Mouse (Mus musculus) mouse trophoblast stem cell (cell line): ENCODE results near the gene Znrf2.

ENCODE experiments used
- in situ Hi-C, 2 experiments: fragments of 300-500 bp; cut with MseI, MboI; formaldehyde crosslinking; loops; 2 replicates in 1 of 2; 3 replicates in 1 of 2; pipeline ENCODE4 v1.15.1; 2025

The Znrf2 gene

GRCm38 (mm10) chr6:54816388-54817065, at the start of gene Znrf2:
Gene Znrf2 (plus strand): TSS chr6:54816916.
- in situ Hi-C loops = no loop called here

- in situ Hi-C loops = no loop called here
Measured at GRCm38 (mm10) chr6:54767746-54768145, 49.0 kb upstream of the Znrf2 start.

GRCm38 (mm10) chr6:54770766-54771165, 46.0 kb upstream of the Znrf2 start:
- in situ Hi-C loops = no loop called here

- in situ Hi-C loops = no loop called here
Measured at GRCm38 (mm10) chr6:54771171-54771570, 45.5 kb upstream of the Znrf2 start.

DNA sequence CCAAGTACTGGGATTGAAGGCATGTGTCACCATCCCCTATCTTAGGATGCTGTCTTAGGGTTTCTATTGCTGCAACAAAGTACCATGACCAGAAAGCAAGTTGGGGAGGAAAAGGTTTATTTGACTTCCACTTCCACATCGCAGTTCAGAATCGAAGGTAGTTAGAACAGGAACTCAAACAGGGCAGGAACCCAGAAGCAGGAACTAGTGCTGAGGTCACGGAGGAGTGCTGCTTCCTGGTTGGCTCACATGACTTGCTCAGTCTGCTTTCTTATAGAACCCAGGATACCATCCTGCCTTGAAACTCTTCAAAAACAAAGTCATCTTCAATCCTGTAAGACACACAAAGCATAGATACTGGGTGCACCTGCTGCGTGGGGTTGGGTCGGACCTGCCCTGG, 44.6 kb upstream of the Znrf2 start:
- in situ Hi-C loops = no loop called here

GRCm38 (mm10) chr6:54775739-54776138, 41.0 kb upstream of the Znrf2 start:
- in situ Hi-C loops = no loop called here

GRCm38 (mm10) chr6:54777661-54778060, 39.1 kb upstream of the Znrf2 start:
- in situ Hi-C loops = no loop called here

GRCm38 (mm10) chr6:54779968-54780367, 36.7 kb upstream of the Znrf2 start:
- in situ Hi-C loops = no loop called here

DNA sequence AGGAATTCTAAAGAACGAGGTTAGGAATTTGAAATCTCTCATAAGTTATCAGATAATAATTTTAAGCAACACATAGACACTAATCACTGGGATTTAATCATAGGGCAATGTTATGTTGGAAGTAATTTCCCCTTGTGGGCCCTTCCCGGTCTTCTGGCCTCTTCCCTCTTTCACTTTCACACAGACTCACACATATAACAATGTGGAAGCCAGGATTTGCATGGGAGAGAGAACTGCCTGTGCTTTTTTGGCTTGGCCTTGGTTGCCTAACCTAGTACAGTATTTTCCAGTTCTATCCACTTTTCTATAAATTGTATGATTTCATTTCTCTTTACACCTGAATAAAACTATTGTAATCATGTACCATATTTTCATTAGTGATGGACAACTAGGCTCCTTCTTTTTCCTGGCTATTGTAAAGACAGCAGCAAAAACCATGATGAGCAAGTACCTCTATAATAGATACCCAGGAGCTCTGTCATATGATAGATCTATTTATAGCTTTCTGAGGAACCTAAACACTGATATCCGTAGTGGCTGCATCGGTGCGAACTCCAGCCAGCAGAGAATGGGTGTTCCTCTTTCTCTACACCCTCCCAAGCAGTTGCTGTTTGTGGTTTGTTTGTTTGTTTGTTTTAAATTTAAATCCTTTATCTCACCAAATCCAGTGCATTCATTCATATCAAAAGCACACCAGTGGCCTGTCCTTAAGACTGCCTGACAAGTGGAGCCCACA, 36.0 kb upstream of the Znrf2 start:
- in situ Hi-C loops = no loop called here

DNA sequence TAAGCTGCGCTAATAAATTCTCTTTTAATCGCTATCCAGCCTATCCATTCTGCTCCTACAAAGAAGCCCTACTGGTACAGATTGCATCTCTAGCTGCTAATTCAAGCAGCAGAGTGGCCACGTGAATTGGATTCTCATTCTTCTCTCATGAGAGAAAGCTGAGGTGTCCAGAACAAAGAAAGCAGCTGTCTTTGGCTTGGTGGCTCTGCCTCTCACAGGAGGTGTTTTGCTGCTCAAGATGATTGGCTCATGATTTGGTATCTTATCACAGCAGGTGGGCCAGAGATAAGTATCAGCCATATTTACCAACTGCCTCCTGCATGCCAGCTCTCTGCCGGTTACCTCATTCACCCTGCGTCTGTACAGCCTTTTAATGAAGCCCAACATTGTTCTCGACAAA, 34.8 kb upstream of the Znrf2 start:
- in situ Hi-C loops = no loop called here

DNA sequence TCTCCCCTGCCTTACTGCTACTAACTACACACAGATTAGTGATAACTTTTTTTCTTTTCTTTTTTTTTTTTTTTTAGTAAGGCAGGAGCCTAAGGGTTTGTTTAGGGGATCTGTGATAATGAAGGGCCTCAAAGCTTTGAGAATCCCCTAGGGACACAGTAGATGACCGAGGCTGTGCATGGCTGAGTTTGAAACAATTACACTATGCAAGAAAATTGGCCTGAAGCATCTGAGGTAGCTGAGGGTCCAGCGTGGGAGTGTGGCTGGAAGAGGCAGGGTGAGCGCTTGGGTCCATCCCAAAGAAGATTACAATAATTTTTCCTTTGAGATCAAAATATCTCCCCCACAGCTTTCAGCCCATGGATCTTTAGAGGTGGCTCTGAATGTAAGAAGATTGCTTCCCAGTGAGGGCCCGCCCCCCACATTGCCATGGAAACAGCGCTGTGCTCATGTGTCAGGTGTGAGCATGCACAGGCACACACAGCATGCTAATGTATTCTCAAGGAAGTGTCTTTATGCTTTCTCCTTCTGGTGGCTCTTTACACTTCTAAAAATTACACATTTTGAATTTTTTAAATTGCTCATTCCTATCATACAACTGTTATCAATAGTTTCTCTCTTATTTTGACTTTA, 31.5 kb upstream of the Znrf2 start:
- in situ Hi-C loops = no loop called here

- in situ Hi-C loops = no loop called here
Measured at GRCm38 (mm10) chr6:54786766-54787165, 29.9 kb upstream of the Znrf2 start.

DNA sequence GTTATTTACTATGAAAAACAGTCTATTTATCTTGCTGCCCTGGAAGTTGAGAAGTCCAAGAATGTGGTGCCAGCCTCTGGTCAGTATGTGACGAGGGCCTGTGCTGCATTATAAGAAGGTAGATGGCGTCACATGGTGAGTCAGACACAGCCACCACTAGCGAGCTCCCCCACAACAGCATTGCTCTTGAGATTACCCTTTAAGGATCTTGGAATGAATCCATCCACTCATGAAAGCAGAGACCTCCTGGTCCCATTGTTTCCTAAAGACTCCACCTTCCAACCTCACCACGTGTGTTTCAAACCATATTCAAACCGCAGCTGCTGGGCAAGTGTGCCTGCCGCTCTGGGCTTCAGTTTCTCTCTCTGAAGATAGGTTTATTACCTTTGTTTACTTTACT, 28.2 kb upstream of the Znrf2 start:
- in situ Hi-C loops = no loop called here

GRCm38 (mm10) chr6:54789139-54789538, 27.6 kb upstream of the Znrf2 start:
- in situ Hi-C loops = no loop called here

DNA sequence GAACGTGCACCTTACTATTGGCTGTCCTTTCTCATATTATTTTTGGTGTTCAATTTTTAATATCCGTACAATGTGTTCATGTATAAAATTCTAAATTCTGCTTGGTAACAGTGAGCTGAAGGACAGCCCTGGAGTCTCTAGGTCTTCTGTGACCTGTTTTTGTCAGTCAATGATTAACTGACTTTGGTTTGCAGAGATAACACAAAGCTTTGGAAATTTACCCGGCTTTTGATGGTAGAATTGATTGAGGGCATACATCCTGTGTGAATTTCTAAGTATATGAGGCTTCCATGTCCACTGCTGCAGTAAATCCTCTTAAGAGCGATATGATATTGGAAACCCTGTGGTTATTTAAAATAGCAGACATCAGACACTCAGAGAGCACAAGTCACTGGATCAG, 26.6 kb upstream of the Znrf2 start:
- in situ Hi-C loops = no loop called here

DNA sequence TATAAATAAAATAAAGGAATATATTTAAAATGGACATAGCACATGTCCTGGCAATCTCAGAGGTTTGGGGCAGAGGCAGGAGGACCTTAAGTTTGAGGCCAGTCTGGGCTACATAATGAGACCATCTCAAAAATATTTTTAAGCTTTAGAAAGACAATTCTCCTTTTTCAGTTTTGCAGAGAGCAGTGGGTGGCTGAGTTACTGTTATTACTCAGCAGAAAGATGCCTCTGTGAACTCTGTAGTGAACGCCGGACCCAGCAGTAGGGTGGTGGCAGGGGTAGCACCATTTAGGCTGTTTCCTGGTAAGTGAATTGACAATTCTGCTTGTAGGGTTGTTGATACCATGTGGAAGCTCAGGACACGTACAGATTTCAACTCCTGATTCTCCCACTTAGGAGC, 22.9 kb upstream of the Znrf2 start:
- in situ Hi-C loops = no loop called here

DNA sequence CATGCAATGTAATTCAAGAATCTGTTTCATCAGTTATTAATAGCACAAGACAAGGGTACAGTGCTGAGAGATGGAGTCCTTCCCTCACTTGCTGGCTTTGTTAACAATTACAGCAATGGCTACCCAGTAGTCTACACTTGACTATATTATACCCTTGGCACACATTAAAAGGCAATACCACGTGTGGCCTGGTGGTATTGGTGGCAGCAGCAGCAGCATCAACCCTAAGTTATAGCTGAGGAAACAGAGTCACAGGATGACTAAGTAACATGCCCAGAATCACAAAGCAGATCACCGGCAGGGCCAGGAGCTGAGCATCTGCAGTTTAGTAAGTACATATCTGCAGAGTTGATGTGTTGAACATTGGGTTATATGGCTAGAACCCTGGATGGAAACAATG, 22.3 kb upstream of the Znrf2 start:
- in situ Hi-C loops = no loop called here

DNA sequence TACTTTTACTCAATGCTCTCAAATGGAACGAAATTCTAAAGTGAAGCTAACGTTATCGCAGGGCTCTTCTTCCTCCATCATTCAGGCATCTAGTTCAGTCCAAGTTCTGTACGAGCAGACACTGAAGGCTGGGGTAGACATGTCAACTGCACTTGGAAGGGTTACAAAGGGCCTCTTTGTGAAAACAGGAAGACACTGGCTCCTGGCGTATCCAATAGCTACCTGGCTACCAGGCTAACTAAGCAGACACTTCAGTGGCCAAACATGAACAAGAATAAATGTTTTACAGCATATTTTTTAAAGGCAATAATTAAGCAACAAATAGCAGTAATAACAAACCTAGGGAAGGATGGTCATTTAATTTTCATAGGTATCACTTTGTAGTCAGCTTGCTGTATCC, 21.7 kb upstream of the Znrf2 start:
- in situ Hi-C loops = no loop called here

- in situ Hi-C loops = no loop called here
Measured at GRCm38 (mm10) chr6:54795971-54796370, 20.7 kb upstream of the Znrf2 start.

- in situ Hi-C loops = no loop called here
Measured at GRCm38 (mm10) chr6:54802348-54802747, 14.4 kb upstream of the Znrf2 start.

- in situ Hi-C loops = no loop called here
Measured at GRCm38 (mm10) chr6:54804066-54804864, 12.5 kb upstream of the Znrf2 start.

DNA sequence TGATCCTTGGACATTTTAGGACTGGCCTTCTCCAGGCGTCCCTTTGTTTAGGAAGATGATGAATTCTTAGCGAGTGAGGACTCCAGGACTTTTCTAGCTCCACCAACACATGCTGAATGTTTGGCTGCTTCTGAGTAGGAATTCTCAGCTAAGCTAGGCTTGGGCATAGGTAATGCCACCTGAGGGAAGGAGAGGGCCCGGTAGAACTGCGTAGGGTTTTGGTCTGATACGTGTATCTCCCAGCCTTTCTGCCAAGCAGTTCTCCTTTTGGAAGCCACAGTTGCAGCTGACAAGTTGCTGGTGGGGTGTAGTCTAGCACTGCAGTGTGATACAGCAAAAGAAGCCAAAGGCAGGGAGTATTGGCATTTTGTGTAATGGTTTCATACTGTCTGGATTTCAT, 10.9 kb upstream of the Znrf2 start:
- in situ Hi-C loops = no loop called here
